Mouse (Mus musculus) testis, adult 2 months (tissue): ENCODE data around the gene Taf6.

ENCODE experiments used
- CTCF ChIP-seq: fragments of 200-500 bp; IDR thresholded peaks from 2 replicates; pipeline ENCODE4 v1.5.1; 2012; ENCODE audit warnings: low read depth, mild to moderate bottlenecking, inconsistent platforms, low read length, moderate library complexity; ENCODE audit not compliant: control insufficient read depth, insufficient read depth, insufficient replicate concordance
- POLR2A ChIP-seq: fragments of 200-500 bp; IDR thresholded peaks from 2 replicates; pipeline ENCODE4 v1.6.1; 2012; ENCODE audit warnings: low read depth, mild to moderate bottlenecking, inconsistent platforms, low read length, moderate library complexity; ENCODE audit not compliant: control insufficient read depth

DNA sequence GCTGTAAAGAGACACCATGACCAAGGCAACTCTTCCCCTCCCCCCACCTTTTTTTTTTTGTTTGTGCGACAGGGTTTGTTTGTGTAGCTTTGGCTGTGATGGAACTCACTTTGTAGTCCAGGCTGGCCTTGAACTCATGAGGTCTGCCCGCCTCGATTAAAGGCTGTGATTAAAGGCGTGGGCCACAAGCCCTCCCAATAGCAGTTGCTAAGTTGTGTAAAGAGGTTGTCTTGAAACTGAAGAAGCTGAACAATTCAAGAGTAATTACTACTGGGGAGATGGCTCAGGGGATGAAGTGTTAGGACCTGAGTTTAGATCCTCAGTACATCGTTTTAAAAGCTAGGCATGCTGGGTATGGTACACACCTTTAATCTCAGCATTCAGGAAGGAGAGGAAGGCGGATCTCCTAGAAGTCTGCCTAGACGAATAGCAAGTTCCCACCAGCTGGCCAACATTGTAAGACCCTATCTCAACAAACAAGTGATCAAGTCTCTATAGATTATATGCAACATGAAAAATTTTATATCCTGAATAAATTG, 27.0 kb downstream of the Taf6 start:
- TF ChIP-seq CTCF (no peak), POLR2A (no peak)
